Mouse (Mus musculus) hindbrain, embryonic 10.5 days (tissue): ENCODE data around the gene Tgm1. TPM values are rescaled to one million over a fixed set of nuclear protein-coding genes. Genes with fewer than 3 reads are reported as not detected.

ENCODE experiments used
- DNase-seq: peaks from one replicate; pipeline ENCODE4 v3.0.0-alpha.2; 2017; ENCODE audit warnings: low spot score
- H3K27ac ChIP-seq: fragments of 300-500 bp; sonication (generic); 2 replicates; pipeline ENCODE4 v1.5.1; 2016; ENCODE audit warnings: mild to moderate bottlenecking, moderate library complexity
- H3K27me3 ChIP-seq: fragments of 300-500 bp; sonication (generic); 2 replicates; pipeline ENCODE4 v1.6.1; 2016; ENCODE audit warnings: mild to moderate bottlenecking; ENCODE audit not compliant: poor library complexity, insufficient read depth, severe bottlenecking
- H3K36me3 ChIP-seq: fragments of 300-500 bp; sonication (generic); 2 replicates; pipeline ENCODE4 v1.6.1; 2016; ENCODE audit warnings: mild to moderate bottlenecking, moderate library complexity
- H3K4me1 ChIP-seq: fragments of 300-500 bp; sonication (generic); replicated peaks from 2 replicates; pipeline ENCODE4 v1.6.1; 2016; ENCODE audit warnings: mild to moderate bottlenecking
- H3K4me3 ChIP-seq: fragments of 300-500 bp; sonication (generic); 2 replicates; pipeline ENCODE4 v1.5.1; 2016; ENCODE audit warnings: mild to moderate bottlenecking, moderate library complexity
- H3K9me3 ChIP-seq: fragments of 300-500 bp; sonication (generic); 2 replicates; pipeline ENCODE4 v1.6.1; 2016; ENCODE audit warnings: mild to moderate bottlenecking, moderate library complexity
- WGBS: fragments of 180-500 bp; shearing (Covaris S2); methylation state at CpG from one replicate; pipeline ENCODE4 v1.1.7; 2016; 5-methylcytosine and 5-hydroxymethylcytosine counted together
- polyA plus RNA-seq: library from polyadenylated mRNA; unstranded; fragments of >200 nt; fragmentation: Nextera tagmentation; extraction: Ambion mirVana; gene quantifications from 2 replicates; pipeline ENCODE4 v1.2.1, GENCODE M21; 2016

The Tgm1 gene
- polyA plus RNA-seq, 1 experiment from 2014 or later: 0.81 TPM

DNA sequence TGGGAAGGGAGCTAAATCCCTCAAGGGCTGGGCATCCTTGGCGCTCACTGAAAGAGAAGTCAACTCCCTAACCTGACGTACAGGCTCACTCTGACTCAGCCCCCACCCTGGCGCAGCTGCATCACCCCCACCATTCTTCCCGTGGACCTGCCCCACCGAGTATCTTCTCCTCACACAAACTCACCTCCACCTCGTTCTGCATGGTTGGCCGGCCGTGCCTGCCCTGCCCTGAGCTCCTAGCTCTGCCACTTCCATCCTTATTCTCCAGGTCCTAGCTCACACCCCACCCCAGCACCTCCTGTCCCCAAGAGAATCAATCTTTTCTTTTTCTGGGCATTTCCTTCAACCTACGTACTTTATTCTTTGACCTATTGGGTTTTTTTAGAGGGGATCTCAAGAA, 12.6 kb downstream of the Tgm1 start:
- H3K27ac ChIP-seq: no peak overlapping the region
- H3K4me3 ChIP-seq: no peak overlapping the region
- no peaks in the 10 kb centered on the region for H3K36me3 ChIP-seq
- WGBS: 64% methylated on average over 9 of the region's 9 CpGs
- DNase-seq: no peak
- H3K9me3 ChIP-seq: no peaks in the 10 kb centered on the region
- 0 out of 2 replicates have a peak, but pooled peaks cover 2% of the 10 kb centered on the region for H3K4me1 ChIP-seq
- no peaks in the 10 kb centered on the region for H3K27me3 ChIP-seq

DNA sequence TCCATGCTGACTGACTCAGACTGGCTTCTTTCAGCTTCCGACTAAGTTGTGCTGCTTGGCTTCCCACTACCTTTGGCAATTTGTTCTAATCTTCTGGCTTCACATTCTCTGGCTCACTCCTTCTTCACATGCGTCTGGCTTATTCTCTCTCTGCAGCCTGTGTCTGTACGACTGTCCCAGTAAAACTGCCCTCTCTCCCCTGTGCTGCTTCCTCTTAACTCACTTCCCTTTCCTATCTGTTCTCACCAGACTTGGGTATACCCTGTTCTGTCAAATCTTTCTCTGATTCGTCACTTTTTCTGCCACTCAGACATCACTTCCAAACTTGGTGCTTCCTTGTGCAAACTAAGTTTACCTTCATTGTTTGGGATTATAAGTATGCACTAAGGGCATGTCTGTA, 16.5 kb downstream of the Tgm1 start:
- Histone ChIP-seq H3K4me1 (0 out of 2 replicates have a peak, but pooled peaks cover 2% of the 10 kb centered on the region), H3K4me3 (no peak overlapping the region), H3K27ac (no peak overlapping the region), H3K36me3 (no peaks in the 10 kb centered on the region), H3K27me3 (no peaks in the 10 kb centered on the region), H3K9me3 (peaks cover 8% of the 10 kb centered on the region; the same call in 1 of the 2 replicates)
- 89% methylated on average over 4 of the region's 4 CpGs for WGBS
- DNase-seq: no peak

DNA sequence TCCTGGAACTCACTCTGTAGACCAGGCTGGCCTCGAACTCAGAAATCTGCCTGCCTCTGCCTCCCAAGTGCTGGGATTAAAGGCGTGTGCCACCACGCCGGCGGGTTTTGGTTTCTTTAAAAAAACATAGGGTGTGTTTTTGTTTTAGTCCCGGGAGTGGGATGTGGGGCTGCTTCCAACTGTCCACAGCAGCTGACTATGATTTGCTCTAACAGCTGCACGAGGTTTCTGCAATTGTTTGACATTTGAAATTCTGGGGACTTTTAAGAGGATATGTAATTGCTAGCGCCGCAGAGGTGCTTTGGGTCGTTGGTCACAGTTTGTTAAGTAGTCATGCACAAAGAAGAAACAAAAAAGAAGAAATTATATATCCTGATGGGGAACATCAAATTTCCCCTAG, 24.3 kb downstream of the Tgm1 start:
- no peaks in the 10 kb centered on the region for H3K36me3 ChIP-seq
- no peak for DNase-seq

DNA sequence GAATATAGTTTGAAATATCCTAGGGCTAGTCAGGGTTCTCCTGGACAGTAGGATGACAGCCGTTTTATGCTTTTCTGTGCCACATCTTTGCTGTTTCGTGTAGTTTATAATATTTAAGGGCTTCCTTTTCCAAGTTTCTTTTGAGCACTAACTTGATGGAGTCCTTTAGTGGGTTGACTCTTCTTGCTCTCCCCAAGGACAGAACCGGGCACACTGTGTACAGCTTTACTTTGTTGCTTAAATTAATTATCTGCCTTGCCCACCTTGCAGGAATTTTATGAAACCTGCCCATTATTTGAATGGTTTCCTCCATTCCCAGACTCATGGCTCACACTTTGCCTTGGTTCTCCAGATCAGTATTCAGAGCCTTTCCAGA, 31.6 kb downstream of the Tgm1 start:
- H3K36me3 ChIP-seq: peaks cover 36% of the 10 kb centered on the region
- peaks cover 13% of the 10 kb centered on the region for H3K4me1 ChIP-seq
- WGBS: 17% methylated on average over 3 of the region's 3 CpGs
- no peaks in the 10 kb centered on the region for H3K9me3 ChIP-seq
- peak overlapping the region; percentile 93 for H3K27ac ChIP-seq
- DNase-seq: no peak
- H3K27me3 ChIP-seq: no peaks in the 10 kb centered on the region
- peak overlapping the region; percentile 93 for H3K4me3 ChIP-seq

More for the DNA sequence above, 24.3 kb downstream of the Tgm1 start:
- H3K4me1 ChIP-seq: no peaks in the 10 kb centered on the region
- no peak overlapping the region for H3K4me3 ChIP-seq
- WGBS: 79% methylated on average over 10 of the region's 10 CpGs
- no peaks in the 10 kb centered on the region for H3K27me3 ChIP-seq
- peaks cover 5% of the 10 kb centered on the region; the same call in 1 of the 2 replicates for H3K9me3 ChIP-seq
- no peak overlapping the region for H3K27ac ChIP-seq

DNA sequence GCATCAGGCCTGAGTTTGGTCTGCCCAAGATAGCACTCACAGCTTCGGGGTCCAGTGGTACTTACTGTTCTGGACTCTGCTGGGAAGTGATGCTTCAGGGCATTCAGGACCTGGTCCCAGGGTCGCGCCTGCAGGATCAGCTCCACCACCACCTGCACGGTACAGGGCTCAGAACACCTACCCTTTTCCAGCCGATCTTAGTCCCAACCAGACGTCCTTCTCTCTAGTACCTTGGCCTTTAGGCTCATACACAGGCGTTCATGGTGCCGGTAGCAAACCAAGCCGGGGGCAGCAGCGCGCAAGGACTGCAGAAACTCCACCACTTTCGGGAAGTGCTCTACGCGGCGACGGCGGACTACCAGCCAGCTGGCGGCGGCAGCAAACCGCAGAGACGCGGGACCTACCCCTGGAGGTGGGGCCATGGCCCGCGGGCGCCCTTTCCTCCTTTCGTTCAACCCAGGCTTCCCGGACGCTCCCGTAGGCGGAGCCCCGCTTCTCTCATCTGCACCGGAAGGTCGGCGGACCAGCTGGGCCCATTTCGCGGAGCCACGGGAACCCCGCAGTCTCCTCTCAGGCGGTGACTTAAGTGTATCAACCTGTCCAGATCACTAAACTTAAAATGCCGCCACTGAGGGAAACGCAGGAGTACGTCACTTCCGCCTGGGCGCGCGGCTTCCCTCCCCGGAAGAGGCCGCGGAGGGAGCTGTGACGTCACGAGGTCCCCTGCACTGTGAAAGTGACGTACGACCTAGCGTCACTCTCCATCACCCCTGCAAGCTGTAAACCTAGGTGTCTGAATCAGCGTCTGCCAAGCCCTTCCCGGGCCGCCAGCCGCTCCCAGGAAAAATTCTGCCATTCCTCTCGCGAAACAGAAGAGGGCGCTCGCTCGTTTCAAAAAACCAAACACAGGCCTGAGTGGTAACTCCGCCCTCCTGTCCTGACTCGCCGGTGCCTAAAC, 32.3 kb downstream of the Tgm1 start, which contains the start of gene Tinf2:
Tinf2 (minus strand) TSS at position 661 of the 958 bp plus-strand sequence.
- WGBS: under 1% methylated on average over 66 of the region's 66 CpGs

DNA sequence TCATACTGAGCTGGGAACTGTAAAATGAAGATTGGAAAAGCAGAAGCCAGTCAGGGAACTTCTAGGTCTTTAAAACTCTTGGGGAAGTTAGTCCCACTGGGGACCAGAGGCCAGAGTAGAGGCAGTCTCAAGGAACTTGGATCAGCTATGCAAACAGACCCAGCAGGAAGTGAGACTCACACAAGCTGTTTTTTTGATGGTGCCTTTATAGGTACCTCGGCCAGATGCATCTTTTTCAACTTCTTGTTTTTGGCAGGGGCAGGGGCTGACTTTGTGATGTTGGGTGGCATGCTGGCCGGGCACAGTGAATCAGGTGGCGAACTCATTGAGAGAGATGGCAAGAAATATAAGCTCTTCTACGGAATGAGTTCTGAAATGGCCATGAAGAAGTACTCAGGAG, 36.1 kb downstream of the Tgm1 start:
- Histone ChIP-seq H3K4me1 (peaks cover 19% of the 10 kb centered on the region), H3K27me3 (no peaks in the 10 kb centered on the region), H3K27ac (no peak overlapping the region), H3K4me3 (no peak overlapping the region), H3K36me3 (peaks cover 60% of the 10 kb centered on the region), H3K9me3 (no peaks in the 10 kb centered on the region)
- WGBS: 85% methylated on average over 4 of the region's 4 CpGs
- DNase-seq: no peak

More for the DNA sequence above, 32.3 kb downstream of the Tgm1 start, which contains the start of gene Tinf2:
- Histone ChIP-seq H3K36me3 (peaks cover 42% of the 10 kb centered on the region), H3K27me3 (no peaks in the 10 kb centered on the region), H3K4me3 (peak within 1 kb of the TSS; percentile 93), H3K9me3 (no peaks in the 10 kb centered on the region), H3K4me1 (peaks cover 13% of the 10 kb centered on the region), H3K27ac (peak within 1 kb of the TSS; percentile 93)
- DNase-seq: peak; percentile 95

DNA sequence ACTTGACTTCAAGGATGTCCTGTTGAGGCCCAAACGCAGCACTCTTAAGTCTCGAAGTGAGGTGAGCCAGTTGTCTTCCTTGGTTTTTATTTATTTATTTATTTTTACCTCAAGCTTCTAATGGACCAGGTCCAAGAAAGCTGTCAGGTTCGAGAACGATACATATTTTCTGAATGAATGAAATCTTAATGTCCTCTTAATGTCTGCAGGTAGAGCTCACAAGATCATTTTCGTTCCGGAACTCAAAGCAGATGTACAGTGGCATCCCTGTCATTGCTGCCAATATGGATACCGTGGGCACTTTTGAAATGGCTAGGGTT, 41.0 kb downstream of the Tgm1 start:
- no peak for DNase-seq
- Histone ChIP-seq H3K36me3 (peaks cover 44% of the 10 kb centered on the region), H3K9me3 (no peaks in the 10 kb centered on the region), H3K27ac (peak overlapping the region; percentile 96; the same call in 1 of the 2 replicates), H3K4me1 (peaks cover 21% of the 10 kb centered on the region), H3K27me3 (no peaks in the 10 kb centered on the region), H3K4me3 (peak overlapping the region; percentile 74)
- WGBS: 79% methylated on average over 7 of the region's 7 CpGs

DNA sequence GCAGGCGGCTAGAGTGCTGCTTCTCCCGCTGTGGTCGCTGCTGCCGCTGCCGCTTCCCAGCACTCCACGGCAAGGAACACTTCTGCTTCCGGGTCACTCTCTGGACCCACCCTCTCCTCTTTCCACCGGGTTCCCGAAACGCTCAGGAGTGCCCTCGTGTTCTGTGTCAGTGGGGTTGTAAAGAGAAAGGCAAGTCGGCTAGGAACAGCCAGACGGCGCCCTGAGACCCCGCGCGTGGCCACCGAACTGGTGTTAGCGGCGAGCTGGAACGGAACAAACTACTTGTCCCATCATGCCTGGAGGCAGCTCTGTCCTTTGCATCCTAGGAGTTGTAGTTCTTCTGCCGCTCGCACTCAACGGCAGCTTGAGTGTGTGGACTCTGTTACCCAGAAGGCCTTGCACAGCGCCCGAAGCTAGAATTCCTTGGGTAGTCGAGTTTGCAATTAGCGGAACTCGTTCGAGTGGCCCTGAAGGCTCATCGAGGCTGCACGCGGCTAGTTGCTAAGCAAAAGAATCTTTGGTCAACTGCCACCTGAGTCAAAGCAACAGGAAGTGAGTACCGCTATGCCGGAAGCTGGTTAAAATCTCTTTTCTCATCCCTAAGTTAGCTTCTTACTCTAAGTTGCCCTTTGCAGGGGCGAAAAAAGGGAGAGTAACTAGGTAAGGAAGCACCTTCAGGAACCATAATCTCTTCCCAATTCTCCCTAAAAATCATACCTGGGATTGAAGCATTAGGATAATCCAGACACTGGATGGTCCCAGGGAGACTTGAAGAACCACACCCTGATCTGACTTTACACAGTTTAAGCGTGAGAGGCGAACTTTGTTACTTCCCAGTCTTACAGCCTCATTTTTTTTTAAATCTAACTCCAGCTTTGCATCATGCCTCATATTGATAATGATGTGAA, 41.6 kb downstream of the Tgm1 start, which contains the start of the genes Gmpr2 and Nedd8:
Gmpr2 (plus strand) TSS at position 109 of the 908 bp plus-strand sequence.
Nedd8 (minus strand) TSS at position 292 of the 908 bp plus-strand sequence.
- Histone ChIP-seq H3K27me3 (no peaks in the 10 kb centered on the region), H3K27ac (peak within 1 kb of the TSS; percentile 96), H3K4me3 (peak within 1 kb of the TSS; percentile 74), H3K9me3 (no peaks in the 10 kb centered on the region), H3K4me1 (peaks cover 21% of the 10 kb centered on the region), H3K36me3 (peaks cover 38% of the 10 kb centered on the region)
- WGBS: 1% methylated on average over 38 of the region's 38 CpGs
- peak; percentile 92 for DNase-seq

DNA sequence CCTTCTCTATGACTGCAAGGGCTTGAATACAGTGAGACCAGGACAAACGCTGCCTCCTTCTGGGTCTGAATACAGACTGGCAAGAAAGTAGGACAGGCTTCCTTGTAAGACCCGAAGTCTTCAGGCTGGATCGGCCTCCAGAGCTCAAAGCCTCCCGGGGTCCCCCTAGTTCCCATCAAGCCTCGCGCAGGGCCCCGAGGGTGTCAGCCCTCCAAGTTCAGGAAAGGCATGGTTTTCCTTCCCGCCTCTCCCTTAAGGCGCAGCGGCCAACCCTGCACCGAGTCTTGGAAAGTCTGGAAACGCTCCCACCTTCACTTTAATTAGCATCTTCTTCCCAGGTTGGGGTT, 42.3 kb downstream of the Tgm1 start:
- 0% methylated on average over 12 of the region's 12 CpGs for WGBS
- DNase-seq: no peak
- H3K4me1 ChIP-seq: peaks cover 21% of the 10 kb centered on the region

DNA sequence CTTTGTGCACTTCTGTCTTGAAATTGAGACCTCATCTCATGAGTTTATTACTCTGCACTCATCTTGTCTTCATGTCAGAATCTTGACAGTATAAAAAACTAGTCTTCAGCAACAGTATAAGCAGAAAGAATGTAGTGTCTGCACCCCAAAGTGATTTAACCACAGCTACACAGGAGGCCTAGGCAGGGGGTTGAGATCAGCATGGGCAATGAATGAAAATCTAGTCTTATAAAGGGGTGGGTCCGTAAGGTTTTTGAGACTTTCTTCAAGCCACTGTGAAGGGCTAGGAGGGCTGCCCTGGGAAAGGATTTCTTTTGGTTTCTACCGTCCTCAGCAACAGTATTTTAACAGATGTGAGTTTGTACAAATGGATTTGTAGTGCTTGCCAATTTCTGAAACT, 53.1 kb downstream of the Tgm1 start:
- H3K27me3 ChIP-seq: no peaks in the 10 kb centered on the region
- WGBS: 44% methylated on average over 2 of the region's 2 CpGs

More for the DNA sequence above, 42.3 kb downstream of the Tgm1 start:
- Histone ChIP-seq H3K9me3 (no peaks in the 10 kb centered on the region), H3K4me3 (peak overlapping the region; percentile 74), H3K27me3 (no peaks in the 10 kb centered on the region), H3K27ac (peak overlapping the region; percentile 96), H3K36me3 (peaks cover 37% of the 10 kb centered on the region)

DNA sequence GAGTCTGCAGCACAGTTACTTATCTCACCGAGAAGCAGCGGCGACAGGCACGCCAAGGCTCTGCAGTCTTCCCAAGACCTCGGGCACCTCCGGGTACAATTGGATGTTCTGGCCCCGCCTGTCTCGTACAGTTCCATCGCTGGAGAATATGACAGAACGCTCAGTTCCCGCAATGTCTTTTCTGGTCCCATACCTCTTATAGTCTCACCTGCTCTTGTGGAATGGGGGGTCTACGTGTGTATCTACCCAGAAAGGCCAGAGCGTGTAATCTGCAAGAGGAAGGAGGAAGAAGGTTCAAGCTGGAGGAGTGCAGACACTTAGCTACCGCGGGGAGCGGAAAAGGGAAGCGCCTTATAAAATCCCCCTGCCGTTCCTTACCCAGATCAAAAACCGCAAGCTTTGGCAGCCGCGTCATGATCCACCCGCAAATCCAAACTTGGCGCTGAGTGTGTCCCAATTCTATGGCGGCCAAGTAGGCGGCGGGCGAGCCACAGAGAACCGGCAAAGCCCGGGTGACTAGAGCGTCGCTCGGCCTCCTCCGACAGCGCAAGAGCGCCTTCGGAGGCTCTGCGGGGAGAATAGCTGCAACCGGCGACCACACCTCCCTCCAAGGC, 53.7 kb downstream of the Tgm1 start, which contains the start of gene Mdp1:
Mdp1 (minus strand) TSS at position 549 of the 614 bp plus-strand sequence.
- Histone ChIP-seq H3K36me3 (peaks cover 54% of the 10 kb centered on the region), H3K27me3 (no peaks in the 10 kb centered on the region), H3K4me3 (peak within 1 kb of the TSS; percentile 80), H3K4me1 (peaks cover 12% of the 10 kb centered on the region), H3K9me3 (no peaks in the 10 kb centered on the region), H3K27ac (peak within 1 kb of the TSS; percentile 89)
- peak; percentile 83 for DNase-seq
- under 1% methylated on average over 39 of the region's 39 CpGs for WGBS

More for the DNA sequence above, 53.1 kb downstream of the Tgm1 start:
- peaks cover 56% of the 10 kb centered on the region for H3K36me3 ChIP-seq
- H3K4me1 ChIP-seq: peaks cover 12% of the 10 kb centered on the region
- H3K27ac ChIP-seq: 0 out of 2 replicates have a peak overlapping the region, but pooled peaks have one; percentile 89
- no peak for DNase-seq
- H3K4me3 ChIP-seq: peak overlapping the region; percentile 80
- H3K9me3 ChIP-seq: no peaks in the 10 kb centered on the region

DNA sequence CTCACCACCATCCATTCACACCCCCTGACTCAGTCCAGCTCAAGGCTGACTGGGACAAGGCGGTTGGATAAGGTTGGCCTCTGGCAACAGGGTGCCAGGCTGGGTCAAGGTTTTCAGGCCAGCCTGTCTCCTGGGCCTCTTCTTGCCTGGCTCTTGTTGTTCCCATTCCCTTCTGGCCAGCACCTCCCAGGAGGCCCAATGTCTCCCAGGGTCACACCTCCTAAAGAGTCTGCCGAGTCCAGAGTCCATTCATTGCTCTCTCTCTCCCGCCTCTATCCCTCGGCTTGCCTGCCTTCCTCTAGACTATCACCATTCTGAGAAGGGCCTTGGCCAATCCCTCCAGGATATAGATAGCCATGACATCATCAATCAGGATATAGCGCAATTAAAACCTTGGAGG, 55.7 kb downstream of the Tgm1 start:
- Histone ChIP-seq H3K27ac (no peak overlapping the region), H3K27me3 (no peaks in the 10 kb centered on the region), H3K9me3 (no peaks in the 10 kb centered on the region), H3K36me3 (peaks cover 44% of the 10 kb centered on the region), H3K4me1 (peaks cover 12% of the 10 kb centered on the region), H3K4me3 (no peak overlapping the region)
- DNase-seq: no peak
- WGBS: 89% methylated on average over 5 of the region's 5 CpGs
